Mouse (Mus musculus): ENCODE measurements around the gene H3f3a. TPM values are rescaled to one million over a fixed set of nuclear protein-coding genes. Genes with fewer than 3 reads are reported as not detected.
"Not testable (repeated sequence)": the region's sequence is repeated elsewhere in the genome, so short reads cannot be mapped to it uniquely, and the experiment has no call there.

Gene H3f3a
- polyA plus RNA-seq, 1 experiment from 2014 or later: 2,888 TPM

DNA sequence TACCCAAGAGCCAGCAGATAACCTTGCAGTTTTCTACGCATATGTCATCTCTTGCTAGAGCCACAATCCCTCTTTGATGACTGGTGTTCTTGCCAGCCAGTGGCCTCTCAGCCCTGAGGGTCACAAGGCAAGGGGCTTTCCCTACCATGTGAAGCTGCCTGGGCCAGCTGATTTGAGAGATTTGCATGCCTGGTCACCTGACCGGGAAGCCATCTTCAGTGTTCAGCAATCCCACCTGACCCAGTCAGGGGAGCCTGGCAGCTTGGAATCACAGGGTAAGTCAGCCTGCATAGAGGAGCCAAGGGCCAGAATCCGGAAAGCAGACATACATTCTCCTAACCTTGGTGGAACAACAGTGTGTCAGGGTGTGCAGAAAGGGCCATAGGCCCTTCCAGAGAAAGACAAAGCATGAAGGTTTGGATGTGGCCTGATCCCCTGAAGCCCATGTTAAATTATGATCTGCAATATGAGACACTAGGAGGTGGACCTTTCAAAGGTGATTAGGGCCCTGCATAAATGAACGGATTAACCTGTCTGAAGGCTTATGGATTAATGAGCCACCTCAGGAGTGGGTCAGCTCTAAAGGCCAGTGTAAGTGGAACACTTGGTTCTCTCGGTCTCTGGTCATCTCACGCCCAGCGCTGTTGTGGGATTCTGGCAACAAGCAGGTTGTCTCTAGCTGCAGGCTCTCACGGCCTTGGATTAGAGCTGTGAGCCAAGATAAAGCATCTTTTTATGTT, 28.0 kb upstream of the H3f3a start:
- H3K27ac ChIP-seq (ENCODE audit: low read length): no peak overlapping the region
- no peak for ATAC-seq
- no peak overlapping the region for H3K4me3 ChIP-seq (ENCODE audit: low read depth, low read length)
- no peak overlapping the region for H3K4me2 ChIP-seq (ENCODE audit: low read length)
- no peaks in the 10 kb centered on the region for H3K36me3 ChIP-seq (ENCODE audit: control insufficient read depth, insufficient read depth, low read length)
- no peaks in the 10 kb centered on the region for H3K9me3 ChIP-seq (replicated peaks; ENCODE audit: control insufficient read depth, low read length, poor library complexity, severe bottlenecking)
- no peaks in the 10 kb centered on the region for H3K27me3 ChIP-seq (ENCODE audit: control insufficient read depth, insufficient read depth, low read depth, low read length)
- no peaks in the 10 kb centered on the region for H3K4me1 ChIP-seq (ENCODE audit: control insufficient read depth, insufficient read depth, low read length)
- WGBS: 89% methylated on average over 8 of the region's 8 CpGs
- no peak overlapping the region for H3K9ac ChIP-seq (ENCODE audit: low read depth, low read length)

DNA sequence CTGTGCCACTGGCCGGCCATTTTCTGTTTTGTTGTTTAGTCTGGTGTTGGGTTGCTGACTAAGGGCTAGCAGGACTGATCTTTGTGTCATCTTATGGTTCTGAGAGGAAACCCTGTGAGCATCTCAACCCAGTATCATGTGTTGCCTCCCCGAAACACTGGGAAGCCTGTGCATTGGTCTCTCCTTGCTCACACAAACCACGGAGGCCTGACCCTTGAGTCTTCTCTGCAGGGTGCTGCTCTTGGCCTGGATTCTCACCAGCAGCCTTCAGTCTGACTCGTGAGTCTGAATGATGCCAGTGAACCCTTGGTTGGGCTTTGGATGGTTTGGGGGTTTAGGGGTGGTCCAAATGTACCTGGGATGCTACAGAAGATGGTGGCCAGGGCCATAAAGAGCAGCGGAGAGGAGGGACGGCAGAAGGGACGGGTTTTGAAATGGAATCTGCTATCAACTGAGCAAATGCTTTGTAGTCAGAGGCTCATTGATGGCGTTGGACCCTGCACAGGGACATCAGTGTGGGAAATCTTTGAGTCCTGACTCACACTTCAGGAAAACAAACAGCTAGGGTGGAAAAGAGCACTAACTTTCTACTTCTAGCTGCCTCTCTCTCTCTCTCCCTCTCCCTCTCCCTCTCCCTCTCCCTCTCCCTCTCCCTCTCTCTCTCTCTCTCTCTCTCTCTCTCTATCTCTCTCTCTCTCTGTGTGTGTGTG, 25.6 kb upstream of the H3f3a start:
- no peak overlapping the region for H3K9ac ChIP-seq (ENCODE audit: low read depth, low read length)
- ATAC-seq: no peak
- H3K4me2 ChIP-seq (ENCODE audit: low read length): no peak overlapping the region
- H3K27ac ChIP-seq (ENCODE audit: low read length): no peak overlapping the region
- H3K4me3 ChIP-seq (ENCODE audit: low read depth, low read length): no peak overlapping the region
- H3K9me3 ChIP-seq (replicated peaks; ENCODE audit: control insufficient read depth, low read length, poor library complexity, severe bottlenecking): no peaks in the 10 kb centered on the region
- H3K27me3 ChIP-seq (ENCODE audit: control insufficient read depth, insufficient read depth, low read depth, low read length): no peaks in the 10 kb centered on the region
- no peaks in the 10 kb centered on the region for H3K36me3 ChIP-seq (ENCODE audit: control insufficient read depth, insufficient read depth, low read length)
- WGBS: 70% methylated on average over 8 of the region's 8 CpGs
- no peaks in the 10 kb centered on the region for H3K4me1 ChIP-seq (ENCODE audit: control insufficient read depth, insufficient read depth, low read length)

DNA sequence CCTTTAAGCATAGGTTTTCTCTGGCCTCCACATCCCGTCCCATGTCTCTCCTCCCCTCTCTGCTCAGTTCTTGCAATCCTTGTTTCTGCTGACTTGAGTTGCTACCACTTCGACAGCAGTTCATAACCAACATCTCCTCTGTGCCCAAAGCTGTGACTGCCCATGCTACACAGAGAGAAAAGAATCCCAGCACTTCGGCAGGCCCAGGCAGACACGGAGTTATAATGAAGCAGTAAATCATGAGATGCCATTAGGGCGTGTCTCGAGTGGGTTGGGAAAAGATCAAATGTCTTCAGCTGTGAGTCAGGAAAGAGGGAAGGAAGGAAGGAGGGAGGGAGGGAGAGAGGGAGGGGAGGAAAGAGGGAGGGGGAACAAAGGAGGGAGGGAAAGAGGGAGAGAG, 24.3 kb upstream of the H3f3a start:
- no peak overlapping the region for H3K4me3 ChIP-seq (ENCODE audit: low read depth, low read length)
- H3K27ac ChIP-seq (ENCODE audit: low read length): no peak overlapping the region
- H3K4me1 ChIP-seq (ENCODE audit: control insufficient read depth, insufficient read depth, low read length): no peaks in the 10 kb centered on the region
- H3K27me3 ChIP-seq (ENCODE audit: control insufficient read depth, insufficient read depth, low read depth, low read length): no peaks in the 10 kb centered on the region
- H3K9ac ChIP-seq (ENCODE audit: low read depth, low read length): no peak overlapping the region
- H3K4me2 ChIP-seq (ENCODE audit: low read length): no peak overlapping the region
- no peak for ATAC-seq
- 66% methylated on average over 6 of the region's 6 CpGs for WGBS
- no peaks in the 10 kb centered on the region for H3K36me3 ChIP-seq (ENCODE audit: control insufficient read depth, insufficient read depth, low read length)
- H3K9me3 ChIP-seq (replicated peaks; ENCODE audit: control insufficient read depth, low read length, poor library complexity, severe bottlenecking): no peaks in the 10 kb centered on the region

DNA sequence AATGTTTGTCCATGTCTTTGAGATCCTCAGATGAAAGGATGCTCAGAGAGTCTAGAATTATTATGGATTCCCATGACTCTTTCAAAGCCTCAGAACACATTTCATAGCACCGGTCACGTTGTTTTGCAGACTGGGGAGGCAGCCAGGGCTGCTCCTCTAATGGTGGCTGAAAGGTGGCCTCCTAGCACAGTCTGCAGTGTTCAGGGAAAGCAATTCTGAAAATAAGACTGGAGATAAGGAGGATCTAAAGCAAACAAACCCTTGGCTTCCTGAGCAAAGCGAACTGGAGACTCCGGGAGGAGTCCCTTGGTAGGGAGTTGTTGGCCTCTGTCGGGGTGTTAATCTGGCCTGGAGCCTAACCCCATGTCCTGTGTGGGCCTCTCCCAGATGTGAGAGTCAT, 23.4 kb upstream of the H3f3a start:
- no peak overlapping the region for H3K27ac ChIP-seq (ENCODE audit: low read length)
- 92% methylated on average over 5 of the region's 5 CpGs for WGBS
- no peaks in the 10 kb centered on the region for H3K4me1 ChIP-seq (ENCODE audit: control insufficient read depth, insufficient read depth, low read length)
- ATAC-seq: no peak
- no peaks in the 10 kb centered on the region for H3K27me3 ChIP-seq (ENCODE audit: control insufficient read depth, insufficient read depth, low read depth, low read length)
- no peak overlapping the region for H3K4me3 ChIP-seq (ENCODE audit: low read depth, low read length)
- no peak overlapping the region for H3K9ac ChIP-seq (ENCODE audit: low read depth, low read length)
- H3K4me2 ChIP-seq (ENCODE audit: low read length): no peak overlapping the region
- H3K36me3 ChIP-seq (ENCODE audit: control insufficient read depth, insufficient read depth, low read length): no peaks in the 10 kb centered on the region
- H3K9me3 ChIP-seq (replicated peaks; ENCODE audit: control insufficient read depth, low read length, poor library complexity, severe bottlenecking): no peaks in the 10 kb centered on the region

DNA sequence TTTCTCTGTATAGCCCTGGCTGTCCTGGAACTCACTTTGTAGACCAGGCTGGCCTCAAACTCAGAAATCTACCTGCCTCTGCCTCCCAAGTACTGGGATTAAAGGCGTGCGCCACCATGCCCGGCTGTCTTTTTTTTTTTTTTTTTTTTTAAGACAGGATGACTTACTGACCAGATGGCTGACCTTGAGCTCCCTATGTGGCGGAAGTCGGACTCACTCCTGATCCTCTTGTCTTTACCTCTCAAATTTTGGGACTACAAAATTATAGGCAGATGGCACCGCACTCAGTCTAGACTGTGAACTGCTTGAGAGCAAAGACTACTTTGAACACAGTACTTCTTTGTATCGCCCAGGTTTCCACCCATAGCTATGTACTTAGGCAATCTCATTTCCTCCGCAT, 22.7 kb upstream of the H3f3a start:
- H3K27me3 ChIP-seq (ENCODE audit: control insufficient read depth, insufficient read depth, low read depth, low read length); H3K9ac ChIP-seq (ENCODE audit: low read depth, low read length); H3K4me3 ChIP-seq (ENCODE audit: low read depth, low read length); ATAC-seq; H3K36me3 ChIP-seq (ENCODE audit: control insufficient read depth, insufficient read depth, low read length); H3K27ac ChIP-seq (ENCODE audit: low read length); H3K4me1 ChIP-seq (ENCODE audit: control insufficient read depth, insufficient read depth, low read length); H3K4me2 ChIP-seq (ENCODE audit: low read length); H3K9me3 ChIP-seq (replicated peaks; ENCODE audit: control insufficient read depth, low read length, poor library complexity, severe bottlenecking): not testable (repeated sequence)
- 91% methylated on average over 5 of the region's 8 CpGs for WGBS

DNA sequence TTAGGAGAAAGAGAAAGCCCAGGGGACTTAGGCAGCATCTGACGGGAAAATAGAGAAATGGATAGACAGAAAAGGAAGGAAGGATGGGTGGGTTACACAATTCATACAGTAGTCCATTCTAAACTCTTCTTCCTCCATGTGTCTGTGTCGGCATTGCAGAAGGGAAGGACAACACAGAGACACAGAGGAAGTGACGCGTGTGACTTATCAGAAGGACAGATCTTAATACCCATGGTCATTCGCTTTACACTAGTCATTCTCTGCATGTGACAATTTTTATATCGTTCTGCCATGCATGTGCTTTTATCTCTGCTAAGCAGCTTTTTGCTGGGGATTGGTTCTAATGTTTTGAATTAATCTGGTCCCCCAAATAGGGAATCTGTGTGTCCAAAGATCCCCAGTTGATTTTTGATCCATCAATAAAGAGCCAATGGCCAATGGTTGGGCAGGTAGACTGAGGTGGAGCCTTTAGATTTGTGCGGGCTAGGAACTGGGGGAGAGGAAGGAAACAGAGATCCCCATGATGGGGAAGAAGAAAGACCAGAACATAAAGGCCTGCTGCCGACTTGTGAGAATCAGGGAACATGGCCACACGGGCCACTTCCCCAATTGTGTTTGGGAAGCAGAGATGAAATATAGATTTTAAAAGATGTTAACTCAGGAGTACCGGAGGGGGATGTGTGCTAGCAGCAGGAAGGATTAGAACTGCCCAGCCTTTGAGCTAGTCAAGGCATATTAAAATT, 21.7 kb upstream of the H3f3a start:
- Histone ChIP-seq H3K4me3 (ENCODE audit: low read depth, low read length) (no peak overlapping the region), H3K4me2 (ENCODE audit: low read length) (no peak overlapping the region), H3K9ac (ENCODE audit: low read depth, low read length) (no peak overlapping the region), H3K27ac (ENCODE audit: low read length) (no peak overlapping the region), H3K27me3 (ENCODE audit: control insufficient read depth, insufficient read depth, low read depth, low read length) (no peaks in the 10 kb centered on the region), H3K36me3 (ENCODE audit: control insufficient read depth, insufficient read depth, low read length) (no peaks in the 10 kb centered on the region), H3K9me3 (replicated peaks; ENCODE audit: control insufficient read depth, low read length, poor library complexity, severe bottlenecking) (no peaks in the 10 kb centered on the region), H3K4me1 (ENCODE audit: control insufficient read depth, insufficient read depth, low read length) (no peaks in the 10 kb centered on the region)
- ATAC-seq: no peak
- 78% methylated on average over 10 of the region's 10 CpGs for WGBS

DNA sequence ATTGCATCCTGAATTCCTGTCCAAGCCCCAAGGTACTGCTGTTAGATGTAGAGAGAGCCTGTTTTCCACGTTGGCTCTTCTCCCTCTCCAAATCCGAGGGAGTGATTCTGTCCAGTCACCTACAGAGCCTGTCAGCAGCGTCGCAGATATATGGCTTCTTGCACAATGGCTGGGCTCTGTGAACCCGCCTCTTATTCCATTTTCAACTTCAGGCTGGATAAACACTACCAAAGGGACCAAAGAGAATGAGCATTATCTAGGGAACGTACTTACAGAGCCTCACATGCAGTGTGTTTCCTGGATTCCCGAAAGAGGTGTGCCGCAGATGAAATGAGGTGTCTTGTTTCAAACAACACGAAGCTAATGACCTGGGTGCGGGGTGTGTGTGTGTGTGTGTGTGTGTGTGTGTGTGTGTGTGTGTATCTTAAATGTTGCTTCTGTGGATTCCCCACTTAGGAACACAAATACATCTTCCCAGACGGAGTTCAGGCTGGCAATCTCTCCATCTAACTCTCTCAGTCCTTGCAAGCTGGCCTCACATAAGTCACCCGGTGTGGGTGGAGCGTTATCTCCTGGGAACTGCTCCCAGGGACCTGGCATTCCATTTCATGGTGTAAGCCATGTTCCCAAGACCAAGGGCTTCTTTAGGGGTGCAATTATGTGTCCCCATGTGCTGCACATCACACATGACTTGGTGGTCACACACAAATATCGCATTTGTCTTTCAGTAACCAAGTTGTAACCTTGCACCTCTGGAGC, 17.0 kb upstream of the H3f3a start:
- no peak for ATAC-seq
- no peak overlapping the region for H3K4me2 ChIP-seq (ENCODE audit: low read length)
- H3K9me3 ChIP-seq (replicated peaks; ENCODE audit: control insufficient read depth, low read length, poor library complexity, severe bottlenecking): no peaks in the 10 kb centered on the region
- WGBS: 71% methylated on average over 14 of the region's 14 CpGs
- H3K36me3 ChIP-seq (ENCODE audit: control insufficient read depth, insufficient read depth, low read length): no peaks in the 10 kb centered on the region
- no peak overlapping the region for H3K4me3 ChIP-seq (ENCODE audit: low read depth, low read length)
- H3K27ac ChIP-seq (ENCODE audit: low read length): no peak overlapping the region
- no peak overlapping the region for H3K9ac ChIP-seq (ENCODE audit: low read depth, low read length)
- H3K4me1 ChIP-seq (ENCODE audit: control insufficient read depth, insufficient read depth, low read length): no peaks in the 10 kb centered on the region
- no peaks in the 10 kb centered on the region for H3K27me3 ChIP-seq (ENCODE audit: control insufficient read depth, insufficient read depth, low read depth, low read length)

DNA sequence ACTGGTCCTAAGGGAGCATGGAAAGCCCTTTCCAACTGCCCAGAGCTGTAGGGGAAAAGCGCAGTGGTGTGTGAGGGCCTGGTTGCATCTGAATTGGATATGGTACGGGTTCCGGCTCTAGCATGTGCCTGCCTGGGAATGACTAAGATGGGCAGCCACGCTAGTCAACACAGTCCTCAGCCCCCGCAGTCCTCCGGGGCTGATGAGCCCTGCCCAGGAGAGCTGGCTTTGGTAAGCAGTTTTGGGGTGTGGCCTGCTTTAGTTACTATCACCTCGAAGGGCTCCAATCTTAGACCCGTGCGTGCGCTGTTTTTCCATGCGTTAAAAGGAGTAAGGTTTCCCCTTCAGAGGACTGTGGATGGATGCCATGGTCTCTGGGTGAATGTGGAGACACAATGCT, 16.4 kb upstream of the H3f3a start:
- no peak overlapping the region for H3K4me3 ChIP-seq (ENCODE audit: low read depth, low read length)
- no peaks in the 10 kb centered on the region for H3K9me3 ChIP-seq (replicated peaks; ENCODE audit: control insufficient read depth, low read length, poor library complexity, severe bottlenecking)
- H3K36me3 ChIP-seq (ENCODE audit: control insufficient read depth, insufficient read depth, low read length): no peaks in the 10 kb centered on the region
- no peak overlapping the region for H3K9ac ChIP-seq (ENCODE audit: low read depth, low read length)
- ATAC-seq: no peak
- H3K27me3 ChIP-seq (ENCODE audit: control insufficient read depth, insufficient read depth, low read depth, low read length): no peaks in the 10 kb centered on the region
- 87% methylated on average over 11 of the region's 11 CpGs for WGBS
- no peak overlapping the region for H3K4me2 ChIP-seq (ENCODE audit: low read length)
- no peak overlapping the region for H3K27ac ChIP-seq (ENCODE audit: low read length)
- no peaks in the 10 kb centered on the region for H3K4me1 ChIP-seq (ENCODE audit: control insufficient read depth, insufficient read depth, low read length)

All from midbrain, embryonic 16.5 days (tissue).